Mouse (Mus musculus): ENCODE data around the gene Anp32e. TPM values are rescaled to one million over a fixed set of nuclear protein-coding genes. Genes with fewer than 3 reads are reported as not detected.

Anp32e gene
- polyA plus RNA-seq, 1 experiment, result 48.5 TPM

- no peak overlapping the region for H3ac ChIP-seq (ENCODE audit: control insufficient read depth, insufficient read length)
Observed at GRCm38 (mm10) chr3:95990413-95990941, 61.4 kb downstream of the Anp32e start.

GRCm38 (mm10) chr3:95992990-95993603, 64.1 kb downstream of the Anp32e start:
- Histone ChIP-seq H3K79me2 (ENCODE audit: control insufficient read depth, insufficient read depth) (peaks cover 26% of the 10 kb centered on the region), H3K4me3 (peak overlapping the region; percentile 65), H3K27me3 (ENCODE audit: control insufficient read depth, insufficient read depth, insufficient read length) (no peaks in the 10 kb centered on the region), H3K36me3 (ENCODE audit: control insufficient read depth, insufficient read depth) (no peaks in the 10 kb centered on the region), H3ac (ENCODE audit: control insufficient read depth, insufficient read length) (no peak overlapping the region), H3K4me2 (ENCODE audit: low read depth) (peak overlapping the region; percentile 95)
- TF ChIP-seq MYOD1 (IDR thresholded peaks at IDR 0.05; ENCODE audit: control insufficient read depth in 1 of 3, insufficient read length in 2 of 3, low read depth in 2 of 3), result no peak
- TF ChIP-seq E2F4 (IDR thresholded peaks at IDR 0.05; ENCODE audit: insufficient read depth), result no peak
- TF ChIP-seq TCF12 (IDR thresholded peaks at IDR 0.05; ENCODE audit: insufficient read depth, poor library complexity, severe bottlenecking), result no peak
- TF ChIP-seq SRF (IDR thresholded peaks at IDR 0.05; ENCODE audit: control insufficient read depth, insufficient read length, low read depth), result no peak
- no peak for TF ChIP-seq POLR2AphosphoS2 (IDR thresholded peaks at IDR 0.05; ENCODE audit: insufficient read length, low read depth)
- no peak for TF ChIP-seq TCF3 (IDR thresholded peaks at IDR 0.05; ENCODE audit: insufficient read length, low read depth)
- TF ChIP-seq CEBPB (IDR thresholded peaks at IDR 0.05; ENCODE audit: insufficient read depth, poor library complexity, severe bottlenecking), result no peak
- TF ChIP-seq REST (IDR thresholded peaks at IDR 0.05; ENCODE audit: insufficient read depth, insufficient read length), result no peak
- TF ChIP-seq USF1 (IDR thresholded peaks at IDR 0.05; ENCODE audit: low read depth), result no peak
- no peak for TF ChIP-seq MYOG (IDR thresholded peaks at IDR 0.05; ENCODE audit: control insufficient read depth in 1 of 3, insufficient read depth in 1 of 3, insufficient read length in 2 of 3, low read depth in 2 of 3)
- TF ChIP-seq POLR2A (IDR thresholded peaks at IDR 0.05; ENCODE audit: insufficient read length, low read depth), result no peak
- TF ChIP-seq MAX (IDR thresholded peaks at IDR 0.05; ENCODE audit: low read depth), result no peak

More at GRCm38 (mm10) chr3:95990413-95990941, 61.4 kb downstream of the Anp32e start:
- Histone ChIP-seq H3K4me3 (no peak overlapping the region), H3K4me2 (ENCODE audit: low read depth) (peak overlapping the region; percentile 40), H3K27me3 (ENCODE audit: control insufficient read depth, insufficient read depth, insufficient read length) (no peaks in the 10 kb centered on the region), H3K36me3 (ENCODE audit: control insufficient read depth, insufficient read depth) (no peaks in the 10 kb centered on the region), H3K79me2 (ENCODE audit: control insufficient read depth, insufficient read depth) (peaks cover 26% of the 10 kb centered on the region)
- TF ChIP-seq USF1 (IDR thresholded peaks at IDR 0.05; ENCODE audit: low read depth), result no peak
- TF ChIP-seq MYOG (IDR thresholded peaks at IDR 0.05; ENCODE audit: control insufficient read depth in 1 of 3, insufficient read depth in 1 of 3, insufficient read length in 2 of 3, low read depth in 2 of 3), result peak in 2 of 3 experiments; percentile 7 to 67
- TF ChIP-seq TCF3 (IDR thresholded peaks at IDR 0.05; ENCODE audit: insufficient read length, low read depth), result no peak
- no peak for TF ChIP-seq POLR2A (IDR thresholded peaks at IDR 0.05; ENCODE audit: insufficient read length, low read depth)
- no peak for TF ChIP-seq CEBPB (IDR thresholded peaks at IDR 0.05; ENCODE audit: insufficient read depth, poor library complexity, severe bottlenecking)
- TF ChIP-seq TCF12 (IDR thresholded peaks at IDR 0.05; ENCODE audit: insufficient read depth, poor library complexity, severe bottlenecking), result no peak
- TF ChIP-seq SRF (IDR thresholded peaks at IDR 0.05; ENCODE audit: control insufficient read depth, insufficient read length, low read depth), result no peak
- no peak for TF ChIP-seq E2F4 (IDR thresholded peaks at IDR 0.05; ENCODE audit: insufficient read depth)
- no peak for TF ChIP-seq POLR2AphosphoS2 (IDR thresholded peaks at IDR 0.05; ENCODE audit: insufficient read length, low read depth)
- peak in 1 of 3 experiments; percentile 52 for TF ChIP-seq MYOD1 (IDR thresholded peaks at IDR 0.05; ENCODE audit: control insufficient read depth in 1 of 3, insufficient read length in 2 of 3, low read depth in 2 of 3)
- no peak for TF ChIP-seq REST (IDR thresholded peaks at IDR 0.05; ENCODE audit: insufficient read depth, insufficient read length)

GRCm38 (mm10) chr3:95993881-95994280, 64.8 kb downstream of the Anp32e start:
- H3K4me2 ChIP-seq (ENCODE audit: low read depth), result peak overlapping the region; percentile 95
- H3K4me3 ChIP-seq, result peak overlapping the region; percentile 65
- no peaks in the 10 kb centered on the region for H3K36me3 ChIP-seq (ENCODE audit: control insufficient read depth, insufficient read depth)
- peak in 1 of 3 experiments; percentile 37 for TF ChIP-seq MYOD1 (IDR thresholded peaks at IDR 0.05; ENCODE audit: control insufficient read depth in 1 of 3, insufficient read length in 2 of 3, low read depth in 2 of 3)
- TF ChIP-seq CEBPB (IDR thresholded peaks at IDR 0.05; ENCODE audit: insufficient read depth, poor library complexity, severe bottlenecking), result no peak
- H3K27me3 ChIP-seq (ENCODE audit: control insufficient read depth, insufficient read depth, insufficient read length), result no peaks in the 10 kb centered on the region
- H3K79me2 ChIP-seq (ENCODE audit: control insufficient read depth, insufficient read depth), result peaks cover 26% of the 10 kb centered on the region
- no peak overlapping the region for H3ac ChIP-seq (ENCODE audit: control insufficient read depth, insufficient read length)

GRCm38 (mm10) chr3:95994381-95994846, 65.4 kb downstream of the Anp32e start:
- no peak for TF ChIP-seq MYOG (IDR thresholded peaks at IDR 0.05; ENCODE audit: control insufficient read depth in 1 of 3, insufficient read depth in 1 of 3, insufficient read length in 2 of 3, low read depth in 2 of 3)
- no peak for TF ChIP-seq TCF12 (IDR thresholded peaks at IDR 0.05; ENCODE audit: insufficient read depth, poor library complexity, severe bottlenecking)
- peak overlapping the region; percentile 89 for H3ac ChIP-seq (ENCODE audit: control insufficient read depth, insufficient read length)
- no peaks in the 10 kb centered on the region for H3K36me3 ChIP-seq (ENCODE audit: control insufficient read depth, insufficient read depth)
- no peaks in the 10 kb centered on the region for H3K27me3 ChIP-seq (ENCODE audit: control insufficient read depth, insufficient read depth, insufficient read length)
- peak overlapping the region; percentile 65 for H3K4me3 ChIP-seq
- H3K4me2 ChIP-seq (ENCODE audit: low read depth), result peak overlapping the region; percentile 95
- peaks cover 26% of the 10 kb centered on the region for H3K79me2 ChIP-seq (ENCODE audit: control insufficient read depth, insufficient read depth)

Data from myocyte (in vitro differentiated cells).